12 mouse cellular contexts compared by ENCODE assay signal in the genomic region with DNA sequence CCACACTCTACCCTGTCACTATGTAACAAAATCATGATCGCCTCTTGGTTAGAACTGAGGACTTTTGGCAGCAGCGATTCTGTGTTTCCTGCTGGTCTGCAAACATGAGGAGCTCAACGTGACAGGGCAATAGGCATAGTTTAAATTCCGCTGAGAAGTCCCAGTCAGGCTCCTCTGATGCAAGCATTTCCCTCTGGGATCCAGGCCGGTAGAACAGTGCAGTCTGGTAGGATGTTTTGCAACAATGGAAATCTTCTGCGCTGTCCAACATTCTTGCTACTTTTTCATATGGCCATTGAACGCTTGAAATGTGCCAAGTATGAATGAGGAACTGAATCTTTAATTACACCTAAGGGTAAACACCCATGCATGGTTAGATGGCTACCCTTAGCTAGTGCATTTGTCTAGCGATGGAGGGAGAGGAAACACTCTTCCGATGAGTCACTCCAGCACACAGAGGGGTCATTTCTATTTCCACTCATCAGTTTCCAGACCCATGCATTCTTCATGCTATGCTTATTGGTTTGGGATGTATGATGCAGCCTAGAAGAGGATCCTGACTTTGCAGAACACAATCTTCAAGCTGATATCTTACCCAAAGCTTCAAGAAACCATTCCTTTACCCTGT.
DNase-seq lines count a peak whose midpoint lies in the region; ATAC-seq and TF ChIP-seq lines count a peak whose summit lies in the region.
"Had no signal": no experiment of that assay in that cellular context is flagged by ENCODE, and none has a peak within 500 bp of the region (broad histone marks: within the 10 kb centered on the region; RNA-seq: fewer than 3 reads in every experiment).

No protein-coding gene starts in this region.

- H3K27ac ChIP-seq in liver, adult 2 months (replicated peaks; ENCODE audit: insufficient read depth, low read depth, low read length): no peak overlapping the region
- H3K27ac ChIP-seq in liver, embryonic 12.5 days: no peak overlapping the region
- no peak overlapping the region for H3K27ac ChIP-seq in kidney, postnatal 0 days
- no peak overlapping the region for H3K27ac ChIP-seq in midbrain, embryonic 15.5 days
- H3K27ac ChIP-seq: heart, embryonic 13.5 days; liver, embryonic 15.5 days had no signal

- no peak for TF ChIP-seq POLR2A in liver, adult 2 months (IDR thresholded peaks at IDR 0.05; ENCODE audit: extremely low read depth, insufficient read depth, low read length)
- no peak for TF ChIP-seq POLR2A in myocyte (IDR thresholded peaks at IDR 0.05; ENCODE audit: insufficient read length, low read depth)

- no peaks in the 10 kb centered on the region for H3K4me1 ChIP-seq in liver, adult 2 months (ENCODE audit: control insufficient read depth, insufficient read depth, low read length)
- H3K4me1 ChIP-seq in liver, embryonic 12.5 days: 0 out of 2 replicates have a peak, but pooled peaks cover 4% of the 10 kb centered on the region
- no peaks in the 10 kb centered on the region for H3K4me1 ChIP-seq in kidney, postnatal 0 days (replicated peaks; ENCODE audit: insufficient read depth, low read length)
- no peaks in the 10 kb centered on the region for H3K4me1 ChIP-seq in midbrain, embryonic 15.5 days
- H3K4me1 ChIP-seq: heart, embryonic 13.5 days; liver, embryonic 15.5 days had no signal

- no peaks in the 10 kb centered on the region for H3K27me3 ChIP-seq in liver, adult 2 months (ENCODE audit: control insufficient read depth, insufficient read depth, low read length)
- 0 out of 2 replicates have a peak, but pooled peaks cover 4% of the 10 kb centered on the region for H3K27me3 ChIP-seq in liver, embryonic 12.5 days (replicated peaks)
- no peaks in the 10 kb centered on the region for H3K27me3 ChIP-seq in kidney, postnatal 0 days (ENCODE audit: insufficient read depth, low read length)
- H3K27me3 ChIP-seq in myocyte (ENCODE audit: control insufficient read depth, insufficient read depth, insufficient read length): no peaks in the 10 kb centered on the region
- H3K27me3 ChIP-seq in midbrain, embryonic 15.5 days (replicated peaks): no peaks in the 10 kb centered on the region
- H3K27me3 ChIP-seq: heart, embryonic 13.5 days; liver, embryonic 15.5 days had no signal

- no peak for ATAC-seq in liver, embryonic 12.5 days
- ATAC-seq in common myeloid progenitor, adult 5-6 weeks (replicated peaks; ENCODE audit: low read depth, poor library complexity, severe bottlenecking): peak; percentile 80
- no peak for ATAC-seq in kidney, postnatal 0 days (replicated peaks; ENCODE audit: low FRiP score, low read depth)
- ATAC-seq in midbrain, embryonic 15.5 days (replicated peaks): no peak

- 46% methylated on average over 9 of the region's 9 CpGs for WGBS in liver, adult 2 months
- 60% methylated on average over 9 of the region's 9 CpGs for WGBS in liver, embryonic 12.5 days (ENCODE audit: insufficient replicate concordance)
- 65% methylated on average over 9 of the region's 9 CpGs for WGBS in kidney, postnatal 0 days
- 80% methylated on average over 9 of the region's 9 CpGs for WGBS in midbrain, embryonic 15.5 days

- peak; percentile 0 for DNase-seq in liver, adult 2 months (ENCODE audit: extremely low read depth, low read depth, low spot score)
- DNase-seq in kidney, postnatal 0 days (ENCODE audit: low spot score): peak; percentile 5
- DNase-seq in cerebellum, adult 11-12 months: no peak
- DNase-seq in left cerebral cortex, adult 9 months (ENCODE audit: low spot score in 2 of 2): no peak
- DNase-seq: right cerebral cortex, postnatal 25 days had no signal

- TF ChIP-seq CTCF in liver, adult 2 months (IDR thresholded peaks at IDR 0.05; ENCODE audit: low read depth, low read length): no peak
- no peak for TF ChIP-seq CTCF in kidney, postnatal 0 days (IDR thresholded peaks at IDR 0.05; ENCODE audit: low read depth)

- no peaks in the 10 kb centered on the region for H3K9me3 ChIP-seq in liver, embryonic 12.5 days (replicated peaks)
- no peaks in the 10 kb centered on the region for H3K9me3 ChIP-seq in kidney, postnatal 0 days (replicated peaks; ENCODE audit: low read length)
- no peaks in the 10 kb centered on the region for H3K9me3 ChIP-seq in midbrain, embryonic 15.5 days
- H3K9me3 ChIP-seq: heart, embryonic 13.5 days; liver, embryonic 15.5 days had no signal

- no peak overlapping the region for H3K4me2 ChIP-seq in liver, embryonic 12.5 days
- H3K4me2 ChIP-seq in kidney, postnatal 0 days (ENCODE audit: low read length): no peak overlapping the region
- H3K4me2 ChIP-seq in myocyte (ENCODE audit: low read depth): no peak overlapping the region
- no peak overlapping the region for H3K4me2 ChIP-seq in midbrain, embryonic 15.5 days
- H3K4me2 ChIP-seq: heart, embryonic 13.5 days; liver, embryonic 15.5 days had no signal

- no peak overlapping the region for H3K9ac ChIP-seq in liver, adult 2 months (ENCODE audit: low read depth, low read length)
- H3K9ac ChIP-seq in liver, embryonic 12.5 days: no peak overlapping the region
- H3K9ac ChIP-seq in kidney, postnatal 0 days (ENCODE audit: low read depth, low read length): no peak overlapping the region
- H3K9ac ChIP-seq in midbrain, embryonic 15.5 days: no peak overlapping the region
- H3K9ac ChIP-seq: heart, embryonic 13.5 days; liver, embryonic 15.5 days had no signal

- H3ac ChIP-seq in myocyte (ENCODE audit: control insufficient read depth, insufficient read length): no peak overlapping the region

- no peaks in the 10 kb centered on the region for H3K79me2 ChIP-seq in liver, adult 2 months (ENCODE audit: control insufficient read depth, insufficient read depth, low read length)
- H3K79me2 ChIP-seq in myocyte (ENCODE audit: control insufficient read depth, insufficient read depth): no peaks in the 10 kb centered on the region

- H3K4me3 ChIP-seq in liver, adult 2 months (ENCODE audit: insufficient read depth, low read depth, low read length): no peak overlapping the region
- no peak overlapping the region for H3K4me3 ChIP-seq in liver, embryonic 12.5 days
- H3K4me3 ChIP-seq in kidney, postnatal 0 days (replicated peaks; ENCODE audit: low read depth, low read length): no peak overlapping the region
- H3K4me3 ChIP-seq in myocyte: no peak overlapping the region
- H3K4me3 ChIP-seq in midbrain, embryonic 15.5 days: no peak overlapping the region
- H3K4me3 ChIP-seq: erythroblast, embryonic 14.5 days; heart, embryonic 13.5 days; liver, embryonic 15.5 days had no signal

- no peaks in the 10 kb centered on the region for H3K36me3 ChIP-seq in liver, adult 2 months (ENCODE audit: control insufficient read depth, insufficient read depth, low read length)
- H3K36me3 ChIP-seq in liver, embryonic 12.5 days: no peaks in the 10 kb centered on the region
- no peaks in the 10 kb centered on the region for H3K36me3 ChIP-seq in kidney, postnatal 0 days (ENCODE audit: insufficient read depth, low read length)
- no peaks in the 10 kb centered on the region for H3K36me3 ChIP-seq in myocyte (ENCODE audit: control insufficient read depth, insufficient read depth)
- no peaks in the 10 kb centered on the region for H3K36me3 ChIP-seq in midbrain, embryonic 15.5 days (replicated peaks)
- H3K36me3 ChIP-seq: heart, embryonic 13.5 days; liver, embryonic 15.5 days had no signal

TF ChIP-seq in myocyte, 11 proteins besides CTCF, POLR2A, EP300 and RAD21:
- TF ChIP-seq CEBPB (IDR thresholded peaks at IDR 0.05; ENCODE audit: insufficient read depth, poor library complexity, severe bottlenecking) (0 out of 2 replicates have a peak, but pooled peaks have one; percentile 18), POLR2AphosphoS2 (IDR thresholded peaks at IDR 0.05; ENCODE audit: insufficient read length, low read depth) (no peak)

Comparison
In these comparisons a context has a peak if more than half of its experiments do, and no peak if none do; other contexts are left out.
1. DNase-seq: peak in liver, adult 2 months (single experiment) and kidney, postnatal 0 days (single experiment); none in cerebellum, adult 11-12 months (single experiment) and left cerebral cortex, adult 9 months (0 of 2).